Mouse (Mus musculus): ENCODE measurements at regions not wholly inside any gene's neighbourhood (a gene's known extent, or its start where the extent isn't known, plus 50 kb on each side); places are given as distances from the start of the nearest gene placed in this dataset.

- 87% methylated on average over 15 of the region's 15 CpGs for WGBS
- Histone ChIP-seq H3K36me3 (ENCODE audit: insufficient read depth, low read length) (no peaks in the 10 kb centered on the region), H3K4me3 (ENCODE audit: low read depth, low read length) (no peak overlapping the region), H3K27ac (ENCODE audit: low read depth, low read length) (no peak overlapping the region), H3K4me2 (ENCODE audit: low read depth, low read length, poor library complexity, severe bottlenecking) (no peak overlapping the region), H3K27me3 (ENCODE audit: insufficient read depth, low read length) (no peaks in the 10 kb centered on the region), H3K9ac (replicated peaks; ENCODE audit: low read length, poor library complexity, severe bottlenecking) (no peak overlapping the region), H3K9me3 (ENCODE audit: low read length) (no peaks in the 10 kb centered on the region), H3K4me1 (ENCODE audit: insufficient read depth, low read length) (no peaks in the 10 kb centered on the region)
- TF ChIP-seq CTCF (IDR thresholded peaks at IDR 0.05), result no peak
- no peak for DNase-seq (ENCODE audit: low spot score)
- no peak for ATAC-seq (ENCODE audit: low FRiP score)
Observed at GRCm38 (mm10) chr15:97125836-97126822, 70.4 kb upstream of the Slc38a4 start.

GRCm38 (mm10) chr15:97122263-97122662 lies 66.5 kb upstream of the Slc38a4 start:
- ATAC-seq (ENCODE audit: low FRiP score) (no peak), DNase-seq (ENCODE audit: low spot score) (no peak)
- no peak overlapping the region for H3K4me3 ChIP-seq (ENCODE audit: low read depth, low read length)
- no peak for TF ChIP-seq CTCF (IDR thresholded peaks at IDR 0.05)
- H3K36me3 ChIP-seq (ENCODE audit: insufficient read depth, low read length), result no peaks in the 10 kb centered on the region
- H3K27ac ChIP-seq (ENCODE audit: low read depth, low read length), result no peak overlapping the region
- H3K9me3 ChIP-seq (ENCODE audit: low read length), result no peaks in the 10 kb centered on the region
- H3K27me3 ChIP-seq (ENCODE audit: insufficient read depth, low read length), result no peaks in the 10 kb centered on the region
- H3K9ac ChIP-seq (replicated peaks; ENCODE audit: low read length, poor library complexity, severe bottlenecking), result no peak overlapping the region
- H3K4me1 ChIP-seq (ENCODE audit: insufficient read depth, low read length), result no peaks in the 10 kb centered on the region
- H3K4me2 ChIP-seq (ENCODE audit: low read depth, low read length, poor library complexity, severe bottlenecking), result no peak overlapping the region
- WGBS, result 94% methylated on average over 6 of the region's 6 CpGs

GRCm38 (mm10) chr15:97112452-97113200 lies 56.9 kb upstream of the Slc38a4 start:
- no peak for TF ChIP-seq CTCF (IDR thresholded peaks at IDR 0.05)
- H3K27ac ChIP-seq (ENCODE audit: low read depth, low read length), result no peak overlapping the region
- H3K4me1 ChIP-seq (ENCODE audit: insufficient read depth, low read length), result no peaks in the 10 kb centered on the region
- H3K4me2 ChIP-seq (ENCODE audit: low read depth, low read length, poor library complexity, severe bottlenecking), result no peak overlapping the region
- WGBS, result 85% methylated on average over 19 of the region's 19 CpGs
- no peak overlapping the region for H3K4me3 ChIP-seq (ENCODE audit: low read depth, low read length)
- H3K27me3 ChIP-seq (ENCODE audit: insufficient read depth, low read length), result no peaks in the 10 kb centered on the region
- H3K9me3 ChIP-seq (ENCODE audit: low read length), result no peaks in the 10 kb centered on the region
- H3K9ac ChIP-seq (replicated peaks; ENCODE audit: low read length, poor library complexity, severe bottlenecking), result no peak overlapping the region
- no peak for DNase-seq (ENCODE audit: low spot score)
- no peaks in the 10 kb centered on the region for H3K36me3 ChIP-seq (ENCODE audit: insufficient read depth, low read length)
- no peak for ATAC-seq (ENCODE audit: low FRiP score)

- Histone ChIP-seq H3K9me3 (ENCODE audit: low read length) (no peaks in the 10 kb centered on the region), H3K4me1 (ENCODE audit: insufficient read depth, low read length) (no peaks in the 10 kb centered on the region), H3K27ac (ENCODE audit: low read depth, low read length) (no peak overlapping the region), H3K36me3 (ENCODE audit: insufficient read depth, low read length) (no peaks in the 10 kb centered on the region), H3K27me3 (ENCODE audit: insufficient read depth, low read length) (no peaks in the 10 kb centered on the region), H3K4me3 (ENCODE audit: low read depth, low read length) (no peak overlapping the region), H3K4me2 (ENCODE audit: low read depth, low read length, poor library complexity, severe bottlenecking) (no peak overlapping the region), H3K9ac (replicated peaks; ENCODE audit: low read length, poor library complexity, severe bottlenecking) (no peak overlapping the region)
- TF ChIP-seq CTCF (IDR thresholded peaks at IDR 0.05), result no peak
- WGBS, result 77% methylated on average over 11 of the region's 11 CpGs
- ATAC-seq (ENCODE audit: low FRiP score) (no peak), DNase-seq (ENCODE audit: low spot score) (no peak)
Observed at GRCm38 (mm10) chr15:97111320-97112192, 55.8 kb upstream of the Slc38a4 start.

GRCm38 (mm10) chr15:97107779-97108178 lies 52.0 kb upstream of the Slc38a4 start:
- no peaks in the 10 kb centered on the region for H3K4me1 ChIP-seq (ENCODE audit: insufficient read depth, low read length)
- H3K4me2 ChIP-seq (ENCODE audit: low read depth, low read length, poor library complexity, severe bottlenecking), result no peak overlapping the region
- TF ChIP-seq CTCF (IDR thresholded peaks at IDR 0.05), result no peak
- ATAC-seq (ENCODE audit: low FRiP score), result no peak
- H3K4me3 ChIP-seq (ENCODE audit: low read depth, low read length), result no peak overlapping the region
- no peak for DNase-seq (ENCODE audit: low spot score)
- no peaks in the 10 kb centered on the region for H3K36me3 ChIP-seq (ENCODE audit: insufficient read depth, low read length)
- no peak overlapping the region for H3K27ac ChIP-seq (ENCODE audit: low read depth, low read length)
- H3K9me3 ChIP-seq (ENCODE audit: low read length), result no peaks in the 10 kb centered on the region
- 54% methylated on average over 10 of the region's 10 CpGs for WGBS
- no peak overlapping the region for H3K9ac ChIP-seq (replicated peaks; ENCODE audit: low read length, poor library complexity, severe bottlenecking)
- H3K27me3 ChIP-seq (ENCODE audit: insufficient read depth, low read length), result no peaks in the 10 kb centered on the region
